In the genomic region with DNA sequence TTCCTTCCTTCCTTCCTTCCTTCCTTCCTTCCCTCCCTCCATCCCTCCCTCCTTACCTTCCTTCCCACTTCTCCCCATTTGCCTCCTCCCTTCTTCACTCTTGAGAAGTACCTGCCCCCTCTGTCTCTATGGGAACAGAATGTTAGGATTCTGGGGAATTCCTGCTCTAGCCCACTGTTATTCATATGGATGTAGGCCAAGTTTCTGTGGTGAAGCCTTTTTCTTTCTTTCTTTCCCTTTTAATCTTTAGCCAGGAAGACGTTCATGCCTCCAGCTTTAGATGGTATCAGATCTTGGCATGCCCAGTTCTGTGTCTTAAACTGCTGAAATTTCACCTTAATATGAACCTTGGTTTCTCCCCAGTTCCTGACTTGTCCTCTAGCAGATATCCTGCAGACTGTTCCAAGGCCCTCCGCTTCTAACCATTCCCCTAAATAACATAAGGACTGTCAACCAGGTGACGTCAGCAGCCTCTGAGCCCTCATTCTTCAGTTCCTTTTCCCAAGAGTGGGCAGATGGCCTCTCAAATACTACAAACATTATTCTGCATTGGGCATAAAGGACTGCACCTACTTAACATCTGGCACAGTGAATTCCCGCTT, we compare ENCODE assay signal across 25 mouse cellular contexts.
DNase-seq lines count a peak whose midpoint lies in the region; ATAC-seq and TF ChIP-seq lines count a peak whose summit lies in the region.
"Had no signal": no experiment of that assay in that cellular context is flagged by ENCODE, and none has a peak within 500 bp of the region (broad histone marks: within the 10 kb centered on the region; RNA-seq: fewer than 3 reads in every experiment).

No protein-coding gene starts in this region.

- peak; percentile 80 for ATAC-seq in frontal cortex, adult (ENCODE audit: low TSS enrichment)
- ATAC-seq in limb, embryonic 14.5 days (ENCODE audit: low FRiP score, low read depth): no peak
- no peak for ATAC-seq in erythroid progenitor cell, adult 5-6 weeks (replicated peaks; ENCODE audit: low FRiP score, poor library complexity, severe bottlenecking)
- no peak for ATAC-seq in CD4-positive, CD25-positive, alpha-beta regulatory T cell, adult 4 months
- ATAC-seq: forebrain, postnatal 0 days; inflammation-experienced regulatory T-cells, adult 6 months had no signal

- H3K4me2 ChIP-seq in limb, embryonic 14.5 days (replicated peaks; ENCODE audit: low read depth, low read length, severe bottlenecking): no peak overlapping the region
- H3K4me2 ChIP-seq: embryonic facial prominence, embryonic 13.5 days; hindbrain, embryonic 14.5 days; midbrain, embryonic 15.5 days; stomach, embryonic 15.5 days had no signal

- no peak for DNase-seq in frontal cortex, postnatal 14 days (ENCODE audit: low spot score in 2 of 2)
- peak; percentile 26 for DNase-seq in limb, embryonic 14.5 days (ENCODE audit: low spot score)
- DNase-seq in limb, embryonic 10.5 days (ENCODE audit: low spot score): no peak
- DNase-seq in R1 (ENCODE audit: low read depth, low spot score): peak; percentile 9
- peak; percentile 46 for DNase-seq in telencephalon, adult 2 months (ENCODE audit: low read depth, low spot score)
- DNase-seq: adrenal gland, postnatal 14 days; cerebellum, adult 11-12 months; cerebellum, postnatal 10 days; forebrain, postnatal 0 days; gastrocnemius, postnatal 10 days; heart, postnatal 4 days; left cerebral cortex, postnatal 4 days; lung, postnatal 4 days had no signal

- no peak overlapping the region for H3K4me3 ChIP-seq in limb, embryonic 14.5 days (replicated peaks; ENCODE audit: low read length)
- no peak overlapping the region for H3K4me3 ChIP-seq in limb, embryonic 10.5 days
- H3K4me3 ChIP-seq: embryonic facial prominence, embryonic 13.5 days; forebrain, embryonic 10.5 days; heart, embryonic 10.5 days; midbrain, embryonic 15.5 days; stomach, embryonic 15.5 days had no signal

- no peak overlapping the region for H3K27ac ChIP-seq in limb, embryonic 14.5 days (replicated peaks; ENCODE audit: low read depth, low read length)
- no peak overlapping the region for H3K27ac ChIP-seq in limb, embryonic 10.5 days
- H3K27ac ChIP-seq: embryonic facial prominence, embryonic 13.5 days; forebrain, embryonic 10.5 days; heart, embryonic 10.5 days; hindbrain, embryonic 14.5 days; midbrain, embryonic 15.5 days; stomach, embryonic 15.5 days had no signal

- no peak for TF ChIP-seq POLR2A in limb, embryonic 14.5 days (IDR thresholded peaks at IDR 0.05; ENCODE audit: borderline replicate concordance, extremely low read depth, insufficient read depth, insufficient read length)

- H3K4me1 ChIP-seq in limb, embryonic 14.5 days (ENCODE audit: control insufficient read depth, insufficient read depth, low read length): no peaks in the 10 kb centered on the region
- no peaks in the 10 kb centered on the region for H3K4me1 ChIP-seq in limb, embryonic 10.5 days
- H3K4me1 ChIP-seq: forebrain, embryonic 10.5 days; heart, embryonic 10.5 days; midbrain, embryonic 15.5 days; stomach, embryonic 15.5 days had no signal

- no peak overlapping the region for H3K9ac ChIP-seq in limb, embryonic 14.5 days (ENCODE audit: low read depth, low read length, severe bottlenecking)
- H3K9ac ChIP-seq: embryonic facial prominence, embryonic 13.5 days; forebrain, postnatal 0 days; hindbrain, embryonic 14.5 days; midbrain, embryonic 15.5 days; stomach, embryonic 15.5 days had no signal

- H3K36me3 ChIP-seq in limb, embryonic 14.5 days (ENCODE audit: control insufficient read depth, insufficient read depth, low read length): no peaks in the 10 kb centered on the region
- no peaks in the 10 kb centered on the region for H3K36me3 ChIP-seq in limb, embryonic 10.5 days
- H3K36me3 ChIP-seq: embryonic facial prominence, embryonic 13.5 days; forebrain, embryonic 10.5 days; G1E; heart, embryonic 10.5 days; midbrain, embryonic 15.5 days; stomach, embryonic 15.5 days had no signal

- H3K9me3 ChIP-seq in limb, embryonic 14.5 days (ENCODE audit: control insufficient read depth, low read length): no peaks in the 10 kb centered on the region
- H3K9me3 ChIP-seq in limb, embryonic 10.5 days (replicated peaks): no peaks in the 10 kb centered on the region
- H3K9me3 ChIP-seq: embryonic facial prominence, embryonic 13.5 days; forebrain, embryonic 10.5 days; G1E; heart, embryonic 10.5 days; midbrain, embryonic 15.5 days; stomach, embryonic 15.5 days had no signal

- no peaks in the 10 kb centered on the region for H3K27me3 ChIP-seq in limb, embryonic 14.5 days (ENCODE audit: control insufficient read depth, insufficient read depth, low read length)
- no peaks in the 10 kb centered on the region for H3K27me3 ChIP-seq in limb, embryonic 10.5 days (ENCODE audit: low read depth, poor library complexity, severe bottlenecking)
- H3K27me3 ChIP-seq: CH12.LX; embryonic facial prominence, embryonic 13.5 days; midbrain, embryonic 15.5 days; stomach, embryonic 15.5 days had no signal

- 62% methylated on average over 4 of the region's 4 CpGs for WGBS in limb, embryonic 14.5 days
- 83% methylated on average over 4 of the region's 4 CpGs for WGBS in limb, embryonic 10.5 days

Comparison
In these comparisons a context has a peak if more than half of its experiments do, and no peak if none do; other contexts are left out.
1. DNase-seq: peak in limb, embryonic 14.5 days (single experiment), R1 (single experiment) and telencephalon, adult 2 months (single experiment); none in frontal cortex, postnatal 14 days (0 of 2) and limb, embryonic 10.5 days (single experiment).